Mouse (Mus musculus) inflammation-experienced regulatory T-cells, adult 6 months (primary cell): Measurements from ENCODE around the gene Lars2. TPM values are rescaled to one million over a fixed set of nuclear protein-coding genes. Genes with fewer than 3 reads are reported as not detected.

Experiments
- ATAC-seq: one replicate; pipeline ENCODE4 v1.8.0; 2017
- polyA plus RNA-seq, 3 experiments: library from polyadenylated mRNA; unstranded; fragments of 100-300 nt; shearing (Covaris generic); gene quantifications; one replicate each; pipeline ENCODE4 v1.2.1; 2017

Gene Lars2
- polyA plus RNA-seq, 3 experiments from 2014 or later: 526 to 1,491 (median 1,381) TPM

GRCm38 (mm10) chr9:123478031-123478585 is 111.4 kb downstream of the Lars2 start:
- peak; percentile 47 for ATAC-seq

GRCm38 (mm10) chr9:123478586-123479195 is 112.0 kb downstream of the Lars2 start, which contains the start of gene Limd1:
Limd1 (plus strand) TSS chr9:123478706.
- peak; percentile 62 for ATAC-seq

GRCm38 (mm10) chr9:123479196-123479669 is 112.5 kb downstream of the Lars2 start:
- peak; percentile 4 for ATAC-seq

GRCm38 (mm10) chr9:123479876-123480252 is 113.1 kb downstream of the Lars2 start:
- ATAC-seq: no peak

- ATAC-seq: no peak
These were observed 113.7 kb downstream of the Lars2 start for GRCm38 (mm10) chr9:123480253-123480921.

- no peak for ATAC-seq
These were observed 114.4 kb downstream of the Lars2 start for GRCm38 (mm10) chr9:123481136-123481535.

- no peak for ATAC-seq
These were observed 116.9 kb downstream of the Lars2 start for GRCm38 (mm10) chr9:123483598-123483997.

- ATAC-seq: no peak
These were observed 118.1 kb downstream of the Lars2 start for GRCm38 (mm10) chr9:123484830-123485229.

GRCm38 (mm10) chr9:123485561-123485960 is 118.8 kb downstream of the Lars2 start:
- no peak for ATAC-seq

GRCm38 (mm10) chr9:123486635-123487034 is 119.9 kb downstream of the Lars2 start:
- no peak for ATAC-seq

GRCm38 (mm10) chr9:123489073-123489472 is 122.3 kb downstream of the Lars2 start:
- ATAC-seq: no peak

- ATAC-seq: no peak
These were observed 123.1 kb downstream of the Lars2 start for GRCm38 (mm10) chr9:123489727-123490343.

GRCm38 (mm10) chr9:123490930-123491329 is 124.2 kb downstream of the Lars2 start:
- no peak for ATAC-seq

- no peak for ATAC-seq
These were observed 125.3 kb downstream of the Lars2 start for GRCm38 (mm10) chr9:123491917-123492585.

GRCm38 (mm10) chr9:123496665-123497064 is 129.9 kb downstream of the Lars2 start:
- no peak for ATAC-seq

- peak; percentile 72 for ATAC-seq
These were observed 131.2 kb downstream of the Lars2 start for GRCm38 (mm10) chr9:123497906-123498305.

- ATAC-seq: no peak
These were observed 133.8 kb downstream of the Lars2 start for GRCm38 (mm10) chr9:123500480-123500879.

- no peak for ATAC-seq
These were observed 136.6 kb downstream of the Lars2 start for GRCm38 (mm10) chr9:123503171-123503834.

GRCm38 (mm10) chr9:123504325-123504724 is 137.6 kb downstream of the Lars2 start:
- ATAC-seq: peak; percentile 86

- no peak for ATAC-seq
These were observed 138.9 kb downstream of the Lars2 start for GRCm38 (mm10) chr9:123505598-123505997.

GRCm38 (mm10) chr9:123506270-123507146 is 139.8 kb downstream of the Lars2 start:
- no peak for ATAC-seq
